Mouse (Mus musculus) kidney, embryonic 14.5 days (tissue): ENCODE results near the gene Vmn2r37. TPM values are rescaled to one million over a fixed set of nuclear protein-coding genes. Genes with fewer than 3 reads are reported as not detected.
"Not testable (repeated sequence)": the region's sequence is repeated elsewhere in the genome, so short reads cannot be mapped to it uniquely, and the experiment has no call there.

Experiments
- ATAC-seq: fragments of 200-750 bp; cut with Nextera tagmentation; 2 replicates; pipeline ENCODE4 v1.8.0; 2017; ENCODE audit warnings: moderate number of reproducible peaks, mild to moderate bottlenecking, moderate TSS enrichment, moderate library complexity; ENCODE audit not compliant: low FRiP score, low TSS enrichment
- H3K27ac ChIP-seq: fragments of 300-500 bp; sonication (generic); 2 replicates; pipeline ENCODE4 v1.5.1; 2014; ENCODE audit warnings: low read depth, mild to moderate bottlenecking, low read length, moderate library complexity, mixed read lengths
- H3K27me3 ChIP-seq: fragments of 300-500 bp; sonication (generic); 2 replicates; pipeline ENCODE4 v1.6.1; 2014; ENCODE audit warnings: mild to moderate bottlenecking, low read length; ENCODE audit not compliant: control insufficient read depth, insufficient read depth
- H3K36me3 ChIP-seq: fragments of 300-500 bp; sonication (generic); 2 replicates; pipeline ENCODE4 v1.6.1; 2014; ENCODE audit warnings: low read length, mixed read lengths; ENCODE audit not compliant: control insufficient read depth, insufficient read depth
- H3K4me1 ChIP-seq: fragments of 300-500 bp; sonication (generic); 2 replicates; pipeline ENCODE4 v1.6.1; 2014; ENCODE audit warnings: low read length, mixed read lengths; ENCODE audit not compliant: control insufficient read depth, insufficient read depth
- H3K4me2 ChIP-seq: fragments of 300-500 bp; sonication (generic); replicated peaks from 2 replicates; pipeline ENCODE4 v1.6.1; 2014; ENCODE audit warnings: low read depth, mild to moderate bottlenecking, low read length
- H3K4me3 ChIP-seq: fragments of 300-500 bp; sonication (generic); 2 replicates; pipeline ENCODE4 v1.5.1; 2014; ENCODE audit warnings: mild to moderate bottlenecking, low read length
- H3K9ac ChIP-seq: fragments of 300-500 bp; sonication (generic); 2 replicates; pipeline ENCODE4 v1.6.1; 2014; ENCODE audit warnings: low read depth, mild to moderate bottlenecking, low read length, moderate library complexity
- H3K9me3 ChIP-seq: fragments of 300-500 bp; sonication (generic); 2 replicates; pipeline ENCODE4 v1.6.1; 2016; ENCODE audit warnings: low read length; ENCODE audit not compliant: control insufficient read depth
- WGBS: fragments of 180-500 bp; shearing (Covaris S2); extraction: QIAGEN DNeasy Blood & Tissue Kit; methylation state at CpG from one replicate; pipeline ENCODE4 v1.1.7; 2014; 5-methylcytosine and 5-hydroxymethylcytosine counted together
- polyA plus RNA-seq: library from polyadenylated mRNA; unstranded; fragments of >200 nt; fragmentation: Nextera tagmentation; extraction: Ambion mirVana; gene quantifications from 2 replicates; pipeline ENCODE4 v1.2.1, GENCODE M21; 2014

Gene Vmn2r37
- not detected in 2 replicates for polyA plus RNA-seq

DNA sequence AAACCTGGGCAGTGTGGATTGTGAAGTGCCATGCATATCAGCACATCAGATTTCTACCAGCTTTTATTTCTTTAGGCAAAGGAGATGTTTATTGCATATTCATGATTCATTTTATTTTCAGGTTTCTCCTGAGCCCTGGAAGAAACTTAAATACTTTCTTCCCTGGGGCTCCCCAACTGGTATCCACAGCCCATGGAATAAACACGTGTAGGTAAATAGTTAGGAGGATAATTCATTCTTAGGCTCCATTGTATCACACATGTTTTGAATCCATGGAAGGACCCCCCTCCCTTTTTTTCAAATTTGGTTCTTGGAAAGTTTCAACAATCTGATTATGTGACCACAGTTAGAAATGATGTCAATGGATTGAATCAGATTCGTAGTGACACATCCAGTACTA, at the start of gene Vmn2r37:
Gene Vmn2r37 (minus strand): TSS at position 101 of the 400 bp plus-strand sequence.
- H3K27me3 ChIP-seq, H3K9me3 ChIP-seq, H3K36me3 ChIP-seq, H3K4me3 ChIP-seq, H3K4me2 ChIP-seq, ATAC-seq, H3K9ac ChIP-seq, H3K4me1 ChIP-seq, H3K27ac ChIP-seq: not testable (repeated sequence)
- WGBS = 66% methylated on average over 1 of the region's 2 CpGs

Other genes with a start within 250 kb of the Vmn2r37 start
- not detected in 2 replicates for gene Vmn2r39, start 192.9 kb downstream of the Vmn2r37 start, polyA plus RNA-seq
- gene Vmn2r38, start 125.8 kb downstream of the Vmn2r37 start, polyA plus RNA-seq = not detected in 2 replicates